Mouse (Mus musculus) cerebellum, adult 11-12 months (tissue): ENCODE results near the gene Parp9.

Source experiments
- DNase-seq: peaks from one replicate; pipeline ENCODE4 v3.0.0; 2022

Parp9 gene

DNA sequence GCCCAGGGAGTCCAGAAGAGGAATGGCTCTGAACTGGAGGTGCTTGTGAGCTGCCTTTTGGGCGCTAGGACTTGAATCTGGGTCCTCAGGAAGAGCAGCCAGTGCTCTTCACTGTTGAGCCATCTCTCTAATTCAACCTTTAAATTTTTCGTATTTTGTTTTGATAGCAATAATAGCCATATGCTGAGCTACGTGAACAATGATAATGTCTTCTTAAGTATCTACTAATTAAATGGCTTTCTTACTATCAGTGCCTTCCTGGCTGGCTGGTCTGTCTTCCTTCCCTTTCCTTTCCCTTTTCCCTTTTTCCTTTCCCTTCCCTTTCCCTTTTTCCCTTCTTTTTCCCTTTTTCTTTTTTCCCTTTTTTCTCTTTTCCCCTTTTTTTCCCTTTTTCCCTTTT is 70.1 kb downstream of the Parp9 start:
- DNase-seq = no peak

DNA sequence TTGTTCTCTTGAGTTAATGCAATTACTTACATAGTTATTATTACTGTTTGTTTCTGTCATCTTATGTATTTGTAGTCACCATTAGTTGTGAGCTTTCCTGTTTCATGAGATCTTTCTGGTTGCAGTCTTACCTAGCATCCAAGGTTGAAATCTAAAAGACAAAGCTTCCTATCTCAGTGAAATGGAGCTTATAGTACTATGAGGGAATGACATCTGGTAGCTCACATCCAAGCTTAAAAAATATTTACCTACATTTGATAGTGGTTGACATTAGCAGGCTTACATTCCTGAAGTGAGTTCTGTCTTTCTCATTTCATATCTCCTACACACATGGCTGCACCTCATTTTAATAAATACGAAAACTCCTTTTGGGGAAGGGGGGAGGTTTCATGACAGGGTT is 78.1 kb downstream of the Parp9 start:
- DNase-seq = no peak
